Mouse (Mus musculus) embryonic facial prominence, embryonic 15.5 days (tissue): ENCODE data around the gene Prkaca. TPM values are rescaled to one million over a fixed set of nuclear protein-coding genes. Genes with fewer than 3 reads are reported as not detected.
A peak's percentile ranks its signal among the peaks of the same experiment; 100 is the strongest.

Experiments used
- ATAC-seq: fragments of 200-750 bp; cut with Nextera tagmentation; 2 replicates; pipeline ENCODE4 v1.8.0; 2017; ENCODE audit warnings: low read depth, moderate TSS enrichment; ENCODE audit not compliant: insufficient number of reproducible peaks, low FRiP score, low TSS enrichment
- H3K27ac ChIP-seq: fragments of 300-500 bp; sonication (generic); replicated peaks from 2 replicates; pipeline ENCODE4 v1.5.1; 2015; ENCODE audit warnings: mild to moderate bottlenecking, inconsistent platforms
- H3K27me3 ChIP-seq: fragments of 300-500 bp; sonication (generic); 2 replicates; pipeline ENCODE4 v1.6.1; 2015; ENCODE audit warnings: inconsistent platforms
- H3K36me3 ChIP-seq: fragments of 300-500 bp; sonication (generic); 2 replicates; pipeline ENCODE4 v1.6.1; 2015; ENCODE audit warnings: mild to moderate bottlenecking, inconsistent platforms
- H3K4me1 ChIP-seq: fragments of 300-500 bp; sonication (generic); 2 replicates; pipeline ENCODE4 v1.6.1; 2015; ENCODE audit warnings: inconsistent platforms
- H3K4me2 ChIP-seq: fragments of 300-500 bp; sonication (generic); replicated peaks from 2 replicates; pipeline ENCODE4 v1.6.1; 2015; ENCODE audit warnings: mild to moderate bottlenecking, inconsistent platforms
- H3K4me3 ChIP-seq: fragments of 300-500 bp; sonication (generic); replicated peaks from 2 replicates; pipeline ENCODE4 v1.5.1; 2015; ENCODE audit warnings: mild to moderate bottlenecking, inconsistent platforms
- H3K9ac ChIP-seq: fragments of 300-500 bp; sonication (generic); 2 replicates; pipeline ENCODE4 v1.6.1; 2015; ENCODE audit warnings: inconsistent platforms
- H3K9me3 ChIP-seq: fragments of 300-500 bp; sonication (generic); replicated peaks from 2 replicates; pipeline ENCODE4 v1.6.1; 2016; ENCODE audit warnings: inconsistent platforms
- WGBS: fragments of 180-500 bp; shearing (Covaris S2); methylation state at CpG from one replicate; pipeline ENCODE4 v1.1.7; 2015; 5-methylcytosine and 5-hydroxymethylcytosine counted together
- polyA plus RNA-seq: library from polyadenylated mRNA; unstranded; fragments of >200 nt; fragmentation: Nextera tagmentation; extraction: Ambion mirVana; gene quantifications from 2 replicates; pipeline ENCODE4 v1.2.1, GENCODE M21; 2015

The Prkaca gene
- polyA plus RNA-seq, 1 experiment from 2014 or later = 199 TPM

DNA sequence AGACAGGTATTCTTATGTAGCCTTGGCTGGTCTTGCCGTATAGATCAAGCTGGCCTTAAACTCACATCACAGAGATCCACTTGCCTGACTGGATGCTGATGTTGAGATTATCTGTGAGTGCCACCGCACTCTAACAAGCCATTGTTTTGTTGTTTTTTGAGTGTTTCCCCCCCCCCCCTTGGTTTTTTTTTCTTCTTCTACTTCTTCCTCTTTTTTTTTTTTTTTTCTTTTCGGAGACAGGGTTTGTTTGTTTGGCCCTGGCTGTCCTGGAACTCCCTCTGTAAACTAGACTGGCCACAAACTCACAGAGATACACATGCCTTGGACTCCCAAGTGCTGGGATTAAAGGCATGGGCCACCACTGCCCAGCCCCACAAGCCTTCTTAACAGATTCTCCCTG lies 21.2 kb downstream of the Prkaca start:
- ATAC-seq = no peak
- WGBS = 69% methylated on average over 3 of the region's 3 CpGs

DNA sequence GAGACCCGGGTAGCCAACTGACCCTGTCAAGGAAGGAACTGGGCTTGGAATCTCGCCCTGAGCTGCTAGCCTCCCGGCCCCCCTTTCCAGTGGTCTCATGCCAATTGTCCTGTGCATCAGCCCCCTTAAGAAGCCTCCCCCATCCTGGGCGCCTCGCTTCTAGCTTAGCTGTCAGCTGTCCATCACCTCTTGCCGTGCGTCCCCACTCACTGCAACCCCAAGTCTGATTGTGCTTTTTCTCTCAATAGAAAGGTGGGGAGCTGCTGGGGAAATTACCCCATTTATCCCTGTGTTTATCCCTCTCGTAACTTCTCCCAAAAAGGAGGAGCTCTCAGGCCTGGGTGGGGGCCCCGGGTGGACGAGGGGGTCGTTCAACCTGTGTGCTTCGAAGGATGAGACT lies 23.2 kb downstream of the Prkaca start:
- no peak for ATAC-seq
- Histone ChIP-seq H3K9ac (peak overlapping the region; percentile 78; the same call in 1 of the 2 replicates), H3K36me3 (peaks cover 45% of the 10 kb centered on the region), H3K4me2 (peak overlapping the region; percentile 90), H3K27me3 (no peaks in the 10 kb centered on the region), H3K4me3 (peak overlapping the region; percentile 80), H3K9me3 (no peaks in the 10 kb centered on the region), H3K27ac (peak overlapping the region; percentile 98), H3K4me1 (peaks cover 21% of the 10 kb centered on the region)
- 17% methylated on average over 12 of the region's 12 CpGs for WGBS

More for the DNA sequence above, 21.2 kb downstream of the Prkaca start:
- Histone ChIP-seq H3K27ac (no peak overlapping the region), H3K4me3 (no peak overlapping the region), H3K9ac (no peak overlapping the region), H3K4me2 (no peak overlapping the region), H3K27me3 (no peaks in the 10 kb centered on the region), H3K9me3 (no peaks in the 10 kb centered on the region), H3K36me3 (peaks cover 55% of the 10 kb centered on the region), H3K4me1 (peaks cover 12% of the 10 kb centered on the region)

- Histone ChIP-seq H3K27me3 (no peaks in the 10 kb centered on the region), H3K9ac (peak overlapping the region; percentile 78), H3K36me3 (peaks cover 44% of the 10 kb centered on the region), H3K9me3 (no peaks in the 10 kb centered on the region), H3K4me3 (peak overlapping the region; percentile 80), H3K27ac (peak overlapping the region; percentile 98), H3K4me2 (peak overlapping the region; percentile 90), H3K4me1 (peaks cover 30% of the 10 kb centered on the region)
- under 1% methylated on average over 45 of the region's 103 CpGs for WGBS
- ATAC-seq = peak; percentile 90
These were observed 24.0 kb downstream of the Prkaca start for GRCm38 (mm10) chr8:83996567-83997505.

DNA sequence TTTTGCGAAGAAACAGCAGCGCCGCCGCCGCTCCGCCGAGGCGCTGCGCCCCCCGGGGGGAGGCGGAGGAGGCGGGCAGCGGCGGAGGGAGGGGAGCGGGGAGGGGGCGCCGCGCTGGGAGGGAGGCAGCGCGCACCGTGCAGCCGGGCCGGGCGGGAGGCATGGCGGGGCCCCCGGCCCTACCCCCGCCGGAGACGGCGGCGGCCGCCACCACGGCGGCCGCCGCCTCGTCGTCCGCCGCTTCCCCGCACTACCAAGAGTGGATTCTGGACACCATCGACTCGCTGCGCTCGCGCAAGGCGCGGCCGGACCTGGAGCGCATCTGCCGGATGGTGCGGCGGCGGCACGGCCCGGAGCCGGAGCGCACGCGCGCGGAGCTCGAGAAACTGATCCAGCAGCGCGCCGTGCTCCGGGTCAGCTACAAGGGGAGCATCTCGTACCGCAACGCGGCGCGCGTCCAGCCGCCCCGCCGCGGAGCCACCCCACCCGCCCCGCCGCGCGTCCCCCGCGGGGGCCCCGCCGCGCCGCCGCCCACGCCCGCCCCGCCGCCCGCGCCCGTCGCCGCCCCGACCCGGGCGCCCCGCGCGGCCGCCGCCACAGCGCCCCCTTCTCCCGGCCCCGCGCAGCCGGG lies 24.8 kb downstream of the Prkaca start, which contains the start of gene Samd1:
TSS of gene Samd1 (plus strand) at position 162 of the 631 bp plus-strand sequence.
- peaks cover 39% of the 10 kb centered on the region for H3K36me3 ChIP-seq
- peaks cover 30% of the 10 kb centered on the region for H3K4me1 ChIP-seq
- H3K4me3 ChIP-seq = peak within 1 kb of the TSS; percentile 80
- peak within 1 kb of the TSS; percentile 78 for H3K9ac ChIP-seq
- H3K4me2 ChIP-seq = peak within 1 kb of the TSS; percentile 90
- WGBS = under 1% methylated on average over 56 of the region's 112 CpGs
- no peaks in the 10 kb centered on the region for H3K9me3 ChIP-seq
- no peaks in the 10 kb centered on the region for H3K27me3 ChIP-seq
- peak within 1 kb of the TSS; percentile 98 for H3K27ac ChIP-seq
- ATAC-seq = no peak

GRCm38 (mm10) chr8:83998231-83999056 lies 25.7 kb downstream of the Prkaca start:
- ATAC-seq = no peak
- Histone ChIP-seq H3K4me3 (peak overlapping the region; percentile 68), H3K4me1 (peaks cover 36% of the 10 kb centered on the region), H3K9me3 (no peaks in the 10 kb centered on the region), H3K4me2 (peak overlapping the region; percentile 72), H3K27me3 (no peaks in the 10 kb centered on the region), H3K27ac (peak overlapping the region; percentile 91), H3K36me3 (peaks cover 36% of the 10 kb centered on the region), H3K9ac (peak overlapping the region; percentile 63)
- 1% methylated on average over 88 of the region's 92 CpGs for WGBS

DNA sequence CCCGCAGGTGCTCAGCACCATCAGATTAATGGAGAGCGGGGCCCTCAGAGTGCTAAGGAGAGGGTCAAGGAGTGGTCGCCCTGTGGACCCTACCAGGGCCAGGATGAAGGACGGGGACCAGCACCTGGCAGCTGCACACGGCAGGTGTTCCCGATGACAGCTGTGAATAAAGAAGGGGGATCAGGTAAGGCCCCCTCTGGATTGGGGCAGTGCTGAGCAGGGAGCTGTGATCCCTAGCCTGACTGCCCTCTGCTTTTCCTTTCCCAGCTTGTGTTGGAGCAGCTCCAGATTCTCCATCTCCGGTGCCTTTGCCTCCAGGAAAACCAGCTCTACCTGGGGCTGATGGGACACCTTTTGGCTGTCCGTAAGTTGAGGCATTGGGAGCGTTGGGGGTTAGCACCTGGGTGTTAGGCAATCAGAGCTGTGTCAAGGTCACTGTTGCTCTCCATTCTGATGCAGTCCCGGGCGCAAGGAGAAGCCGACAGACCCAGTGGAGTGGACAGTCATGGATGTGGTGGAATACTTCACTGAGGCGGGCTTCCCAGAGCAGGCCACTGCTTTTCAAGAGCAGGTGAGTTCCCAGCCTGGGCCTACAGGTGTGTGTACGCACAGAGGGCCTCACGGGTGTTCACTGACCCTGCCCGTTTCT lies 26.4 kb downstream of the Prkaca start:
- Histone ChIP-seq H3K4me3 (peak overlapping the region; percentile 68), H3K9ac (0 out of 2 replicates have a peak overlapping the region, but pooled peaks have one; percentile 63), H3K27me3 (no peaks in the 10 kb centered on the region), H3K4me2 (peak overlapping the region; percentile 72), H3K27ac (0 out of 2 replicates have a peak overlapping the region, but pooled peaks have one; percentile 91), H3K4me1 (peaks cover 43% of the 10 kb centered on the region), H3K36me3 (peaks cover 31% of the 10 kb centered on the region), H3K9me3 (no peaks in the 10 kb centered on the region)
- no peak for ATAC-seq
- 63% methylated on average over 16 of the region's 16 CpGs for WGBS

DNA sequence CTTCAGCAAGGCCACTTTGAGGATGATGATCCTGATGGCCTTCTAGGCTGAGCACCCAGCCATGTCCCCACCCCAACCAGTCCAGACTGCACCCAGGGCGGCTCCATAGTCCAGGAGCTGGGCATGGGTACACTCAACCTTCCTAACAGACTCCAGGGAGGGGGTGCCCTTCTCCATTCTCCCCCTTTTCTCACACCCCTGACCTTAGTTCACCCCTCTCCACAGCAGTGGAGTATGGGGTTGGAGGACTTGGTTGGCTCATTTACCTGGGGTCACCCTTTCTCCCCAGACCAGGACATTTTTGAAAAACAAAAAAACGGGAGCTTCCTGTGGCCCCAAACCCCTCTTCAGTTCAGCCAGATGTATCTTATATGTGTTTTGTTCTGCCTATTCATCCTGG lies 27.0 kb downstream of the Prkaca start:
- Histone ChIP-seq H3K4me3 (0 out of 2 replicates have a peak overlapping the region, but pooled peaks have one; percentile 2), H3K27ac (no peak overlapping the region), H3K4me1 (peaks cover 46% of the 10 kb centered on the region), H3K27me3 (no peaks in the 10 kb centered on the region), H3K9me3 (no peaks in the 10 kb centered on the region), H3K36me3 (peaks cover 25% of the 10 kb centered on the region), H3K9ac (no peak overlapping the region), H3K4me2 (peak overlapping the region; percentile 72; the same call in 1 of the 2 replicates)
- no peak for ATAC-seq
- WGBS = 81% methylated on average over 2 of the region's 2 CpGs

DNA sequence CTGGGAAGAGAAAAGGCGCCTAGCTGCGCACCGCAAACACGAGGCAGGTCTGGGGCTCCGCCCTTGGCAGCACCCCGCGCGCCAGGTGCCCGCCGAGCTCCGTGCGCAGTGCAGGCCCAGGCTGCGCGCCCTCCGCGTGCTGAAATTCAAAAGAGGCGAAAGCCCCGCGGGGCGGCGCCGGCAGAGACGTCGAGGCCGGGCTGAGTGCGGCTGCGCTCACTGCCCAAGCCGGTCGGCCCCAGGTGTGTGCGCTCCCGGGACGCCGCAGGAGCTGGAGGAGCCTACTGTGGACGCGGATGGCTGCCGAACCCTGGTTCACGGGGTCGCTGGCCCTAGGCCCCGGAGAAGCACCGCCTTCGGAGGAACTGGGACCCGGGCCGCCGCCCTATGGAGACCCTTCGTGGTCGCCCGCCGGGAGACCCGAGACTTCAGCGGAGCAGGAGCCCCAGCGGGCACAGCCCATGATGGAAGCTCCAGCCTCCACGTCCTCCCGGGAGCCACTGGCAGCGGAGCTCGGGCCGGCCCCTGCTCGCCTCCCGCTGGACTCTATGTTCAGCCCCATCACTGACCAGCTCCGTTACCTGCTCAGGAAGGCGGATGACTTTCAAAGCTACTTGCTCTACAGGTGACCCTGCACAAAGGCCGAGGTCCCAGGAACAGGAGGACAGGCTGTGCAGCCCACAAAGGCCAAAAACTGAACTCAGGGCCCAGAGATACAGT lies 28.6 kb downstream of the Prkaca start, which contains the start of gene 1700067K01Rik:
TSS of gene 1700067K01Rik (plus strand) at position 222 of the 720 bp plus-strand sequence.
- Histone ChIP-seq H3K27ac (no peak within 1 kb of the TSS), H3K4me1 (peaks cover 43% of the 10 kb centered on the region), H3K9me3 (no peaks in the 10 kb centered on the region), H3K4me2 (peak within 1 kb of the TSS; percentile 34), H3K4me3 (peak within 1 kb of the TSS; percentile 10; the same call in 1 of the 2 replicates), H3K27me3 (no peaks in the 10 kb centered on the region), H3K36me3 (peaks cover 20% of the 10 kb centered on the region), H3K9ac (0 out of 2 replicates have a peak within 1 kb of the TSS, but pooled peaks have one; percentile 6)
- 29% methylated on average over 61 of the region's 61 CpGs for WGBS
- no peak for ATAC-seq

DNA sequence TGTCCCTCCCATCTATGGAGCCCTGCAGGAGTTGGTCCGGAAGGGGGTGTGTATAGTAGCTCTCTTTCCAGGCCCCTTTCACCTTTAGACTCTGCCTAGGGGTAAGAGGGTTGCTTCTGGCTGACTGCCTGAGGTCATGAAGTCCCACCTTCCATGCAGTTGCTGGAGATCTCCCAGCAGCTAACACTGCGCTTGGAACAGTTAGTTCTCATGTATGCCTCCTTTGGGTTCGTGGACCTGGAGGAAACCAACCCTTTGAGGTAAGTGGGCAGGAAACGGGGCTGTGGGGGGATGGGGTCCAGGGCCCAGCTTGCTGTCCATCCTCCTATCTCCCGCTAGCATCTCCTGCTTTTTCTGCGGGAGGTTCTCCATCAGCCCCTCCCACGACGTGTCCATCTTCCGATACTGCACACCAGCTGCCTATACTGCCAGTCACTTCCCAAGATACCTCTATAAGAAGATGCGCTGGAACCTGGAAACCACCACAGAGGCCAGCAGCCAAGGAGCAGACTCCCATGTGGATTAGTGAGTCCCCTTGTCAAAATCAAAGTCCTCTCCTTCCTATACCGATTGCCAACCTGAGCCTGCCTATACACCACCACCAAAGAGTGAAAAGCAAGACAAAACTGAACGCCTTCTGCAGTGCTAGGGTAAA lies 30.3 kb downstream of the Prkaca start:
- no peaks in the 10 kb centered on the region for H3K27me3 ChIP-seq
- H3K4me3 ChIP-seq = no peak overlapping the region
- 56% methylated on average over 12 of the region's 12 CpGs for WGBS
- no peak overlapping the region for H3K4me2 ChIP-seq
- no peak overlapping the region for H3K27ac ChIP-seq
- ATAC-seq = no peak
- H3K9ac ChIP-seq = no peak overlapping the region
- H3K36me3 ChIP-seq = peaks cover 20% of the 10 kb centered on the region
- peaks cover 42% of the 10 kb centered on the region for H3K4me1 ChIP-seq
- no peaks in the 10 kb centered on the region for H3K9me3 ChIP-seq
